Mouse (Mus musculus) heart, adult 2 months (tissue): ENCODE results near the gene Gpr3. TPM values are rescaled to one million over a fixed set of nuclear protein-coding genes. Genes with fewer than 3 reads are reported as not detected.

ENCODE experiments used
- DNase-seq, 2 experiments: peaks; one replicate each; pipeline ENCODE4 v3.0.0; 2021
- H3K27ac ChIP-seq: fragments of 200-600 bp; 2 replicates; pipeline ENCODE4 v1.8.1; 2022
- H3K27me3 ChIP-seq: fragments of 200-500 bp; 2 replicates; pipeline ENCODE4 v1.6.1; 2012; ENCODE audit warnings: mild to moderate bottlenecking, low read length, inconsistent platforms, mixed read lengths; ENCODE audit not compliant: control insufficient read depth, insufficient read depth
- H3K36me3 ChIP-seq: fragments of 200-500 bp; 2 replicates; pipeline ENCODE4 v1.6.1; 2012; ENCODE audit warnings: low read length, inconsistent platforms; ENCODE audit not compliant: control insufficient read depth, insufficient read depth
- H3K4me1 ChIP-seq: fragments of 200-500 bp; 2 replicates; pipeline ENCODE4 v1.6.1; 2011; ENCODE audit warnings: low read length; ENCODE audit not compliant: control insufficient read depth, insufficient read depth
- H3K4me3 ChIP-seq: fragments of 200-600 bp; 2 replicates; pipeline ENCODE4 v1.8.1; 2022
- H3K79me2 ChIP-seq: fragments of 200-500 bp; replicated peaks from 2 replicates; pipeline ENCODE4 v1.6.1; 2012; ENCODE audit warnings: mild to moderate bottlenecking, inconsistent platforms, low read length, moderate library complexity, mixed read lengths; ENCODE audit not compliant: control insufficient read depth, insufficient read depth
- H3K9ac ChIP-seq: fragments of 200-500 bp; 2 replicates; pipeline ENCODE4 v1.6.1; 2012; ENCODE audit warnings: low read depth, mild to moderate bottlenecking, control low read depth, inconsistent platforms, low read length, mixed read lengths
- CTCF ChIP-seq: fragments of 200-600 bp; IDR thresholded peaks from 2 replicates; pipeline ENCODE4 v1.8.1; 2022; ENCODE audit warnings: antibody characterized with exemption, mild to moderate bottlenecking, moderate library complexity
- EP300 ChIP-seq: fragments of 200-500 bp; IDR thresholded peaks from 2 replicates; pipeline ENCODE4 v1.6.1; 2011; ENCODE audit warnings: low read depth, low read length, control low read depth; ENCODE audit not compliant: insufficient read depth
- POLR2A ChIP-seq: fragments of 200-500 bp; IDR thresholded peaks from 2 replicates; pipeline ENCODE4 v1.6.1; 2011; ENCODE audit warnings: mild to moderate bottlenecking, low read depth, low read length, control low read depth; ENCODE audit not compliant: insufficient read depth
- WGBS: fragments of 180-500 bp; shearing (Covaris S2); methylation state at CpG from one replicate; pipeline ENCODE4 v1.1.7; 2018; 5-methylcytosine and 5-hydroxymethylcytosine counted together
- intact Hi-C: fragments of 180-260 bp; cut with DNase I; formaldehyde crosslinking; loops from one replicate; pipeline ENCODE4 v1.15.1; 2025
- polyA plus RNA-seq: library from polyadenylated mRNA; depleted of rRNA; stranded (reverse); fragments of >200 nt; gene quantifications from 2 replicates; pipeline ENCODE4 v1.2.3, GENCODE M21; 2012
- total RNA-seq, 2 experiments: library from RNA; stranded (reverse); gene quantifications; 2 replicates each; pipeline ENCODE4 v1.2.3; 2021

Gpr3 gene
- total and polyA plus RNA-seq, 3 experiments = 0.11 to 0.37 TPM; not detected in 1

GRCm38 (mm10) chr4:133217641-133218040, 5.3 kb upstream of the Gpr3 start:
- Histone ChIP-seq H3K9ac (no peak overlapping the region), H3K36me3 (no peaks in the 10 kb centered on the region), H3K79me2 (no peaks in the 10 kb centered on the region), H3K27ac (no peak overlapping the region), H3K27me3 (no peaks in the 10 kb centered on the region), H3K4me3 (no peak overlapping the region), H3K4me1 (peaks cover 5% of the 10 kb centered on the region)
- 11% methylated on average over 5 of the region's 5 CpGs for WGBS
- intact Hi-C loops = loop anchor here (1.0 to 5.0 kb wide), 2 partner anchors 80 to 270 kb away; no protein-coding TSS in a partner anchor
- TF ChIP-seq POLR2A (no peak), CTCF (peak; percentile 96), EP300 (0 out of 2 replicates have a peak, but pooled peaks have one; percentile 26)
- DNase-seq = peak; percentile 56 to 76

GRCm38 (mm10) chr4:133213661-133214060, 1.3 kb upstream of the Gpr3 start:
- Histone ChIP-seq H3K9ac (no peak overlapping the region), H3K79me2 (no peaks in the 10 kb centered on the region), H3K4me1 (peaks cover 5% of the 10 kb centered on the region), H3K27me3 (no peaks in the 10 kb centered on the region), H3K36me3 (no peaks in the 10 kb centered on the region), H3K27ac (no peak overlapping the region), H3K4me3 (no peak overlapping the region)
- 49% methylated on average over 10 of the region's 10 CpGs for WGBS
- TF ChIP-seq CTCF (no peak), POLR2A (no peak), EP300 (no peak)
- no peak for DNase-seq
- intact Hi-C loops = loop anchor here (2.0 kb wide), 1 partner anchor 205 kb away; no protein-coding TSS in a partner anchor

- Histone ChIP-seq H3K4me1 (peaks cover 5% of the 10 kb centered on the region), H3K36me3 (no peaks in the 10 kb centered on the region), H3K79me2 (no peaks in the 10 kb centered on the region), H3K9ac (no peak overlapping the region), H3K27me3 (no peaks in the 10 kb centered on the region), H3K4me3 (no peak overlapping the region), H3K27ac (no peak overlapping the region)
- no peak for DNase-seq
- 14% methylated on average over 9 of the region's 9 CpGs for WGBS
- TF ChIP-seq EP300 (no peak), POLR2A (no peak), CTCF (no peak)
- intact Hi-C loops = loop anchor here (2.0 kb wide), 1 partner anchor 204 kb away; no protein-coding TSS in a partner anchor
Measured at GRCm38 (mm10) chr4:133213268-133213590, 893 bp upstream of the Gpr3 start.

GRCm38 (mm10) chr4:133212562-133213267, 379 bp upstream of the Gpr3 start:
- intact Hi-C loops = loop anchor here (2.0 kb wide), 1 partner anchor 204 kb away; no protein-coding TSS in a partner anchor
- TF ChIP-seq CTCF = peak; percentile 69
- TF ChIP-seq EP300 = no peak

GRCm38 (mm10) chr4:133210788-133211390, 1.4 kb downstream of the Gpr3 start:
- H3K27me3 ChIP-seq = no peaks in the 10 kb centered on the region
- no peak overlapping the region for H3K27ac ChIP-seq
- H3K36me3 ChIP-seq = no peaks in the 10 kb centered on the region
- H3K4me1 ChIP-seq = peaks cover 5% of the 10 kb centered on the region
- WGBS = 96% methylated on average over 19 of the region's 19 CpGs
- no peak overlapping the region for H3K4me3 ChIP-seq
- TF ChIP-seq EP300 (no peak), POLR2A (no peak)
- no peak overlapping the region for H3K9ac ChIP-seq
- DNase-seq = no peak
- intact Hi-C loops = no loop called here
- no peaks in the 10 kb centered on the region for H3K79me2 ChIP-seq

More at GRCm38 (mm10) chr4:133212562-133213267, 379 bp upstream of the Gpr3 start:
- H3K9ac ChIP-seq = peak overlapping the region; percentile 5
- peak; percentile 87 to 88 for DNase-seq
- H3K36me3 ChIP-seq = no peaks in the 10 kb centered on the region
- peaks cover 5% of the 10 kb centered on the region for H3K4me1 ChIP-seq
- H3K79me2 ChIP-seq = no peaks in the 10 kb centered on the region
- H3K27ac ChIP-seq = no peak overlapping the region
- WGBS = 3% methylated on average over 44 of the region's 44 CpGs
- peak overlapping the region; percentile 61 for H3K4me3 ChIP-seq
- H3K27me3 ChIP-seq = no peaks in the 10 kb centered on the region
